In genomic region chr19:6336920-6337319, GRCm38 (mm10) we compare ENCODE assay signal across 9 mouse cellular contexts. TPM values are rescaled to one million over a fixed set of nuclear protein-coding genes. Genes with fewer than 3 reads are reported as not detected.
DNase-seq lines count a peak whose midpoint lies in the region; ATAC-seq and TF ChIP-seq lines count a peak whose summit lies in the region.
"Had no signal": no experiment of that assay in that cellular context is flagged by ENCODE, and none has a peak within 500 bp of the region (broad histone marks: within the 10 kb centered on the region; RNA-seq: fewer than 3 reads in every experiment).

No protein-coding gene starts in this region.

- ATAC-seq in heart, embryonic 13.5 days (ENCODE audit: extremely low read depth, insufficient number of reproducible peaks, low FRiP score, low TSS enrichment): no peak
- ATAC-seq in G1E (ENCODE audit: extremely low read depth, insufficient number of reproducible peaks, low FRiP score, poor library complexity, severe bottlenecking): no peak
- ATAC-seq in liver, postnatal 0 days: no peak

- no peak overlapping the region for H3K27ac ChIP-seq in heart, embryonic 13.5 days (replicated peaks)
- 0 out of 2 replicates have a peak overlapping the region, but pooled peaks have one; percentile 42 for H3K27ac ChIP-seq in hindbrain, embryonic 10.5 days
- H3K27ac ChIP-seq in liver, postnatal 0 days (ENCODE audit: low read depth): no peak overlapping the region

- no peak for DNase-seq in heart, postnatal 36 days
- no peak for DNase-seq in G1E (ENCODE audit: low spot score)
- no peak for DNase-seq in hindbrain, embryonic 10.5 days (ENCODE audit: low spot score)
- DNase-seq in liver, postnatal 0 days: no peak
- no peak for DNase-seq in left cerebral cortex, postnatal 4 days
- DNase-seq in right cerebral cortex, postnatal 10 days (ENCODE audit: low spot score in 2 of 2): no peak
- no peak for DNase-seq in thymus, adult 18-20 months
- DNase-seq: layer of hippocampus, postnatal 36 days had no signal

- H3K9me3 ChIP-seq in heart, embryonic 13.5 days: no peaks in the 10 kb centered on the region
- no peaks in the 10 kb centered on the region for H3K9me3 ChIP-seq in G1E (replicated peaks)
- no peaks in the 10 kb centered on the region for H3K9me3 ChIP-seq in hindbrain, embryonic 10.5 days
- no peaks in the 10 kb centered on the region for H3K9me3 ChIP-seq in liver, postnatal 0 days (ENCODE audit: low read length)

- WGBS in heart, embryonic 13.5 days: 98% methylated on average over 10 of the region's 10 CpGs
- 93% methylated on average over 10 of the region's 10 CpGs for WGBS in hindbrain, embryonic 10.5 days
- 91% methylated on average over 10 of the region's 10 CpGs for WGBS in liver, postnatal 0 days (ENCODE audit: insufficient replicate concordance)

- peak overlapping the region; percentile 90 for H3K9ac ChIP-seq in heart, embryonic 13.5 days
- H3K9ac ChIP-seq in liver, postnatal 0 days (replicated peaks): no peak overlapping the region

- H3K36me3 ChIP-seq in heart, embryonic 13.5 days: peaks cover 39% of the 10 kb centered on the region
- H3K36me3 ChIP-seq in G1E (replicated peaks): peaks cover 49% of the 10 kb centered on the region
- peaks cover 42% of the 10 kb centered on the region for H3K36me3 ChIP-seq in hindbrain, embryonic 10.5 days
- peaks cover 29% of the 10 kb centered on the region for H3K36me3 ChIP-seq in liver, postnatal 0 days (replicated peaks; ENCODE audit: insufficient read depth, low read length)

- H3K27me3 ChIP-seq in heart, embryonic 13.5 days (replicated peaks): no peaks in the 10 kb centered on the region
- H3K27me3 ChIP-seq in G1E (ENCODE audit: insufficient read depth, low read length): no peaks in the 10 kb centered on the region
- H3K27me3 ChIP-seq in hindbrain, embryonic 10.5 days (ENCODE audit: insufficient read depth, poor library complexity, severe bottlenecking): peaks cover 5% of the 10 kb centered on the region; the same call in 1 of the 2 replicates
- H3K27me3 ChIP-seq in liver, postnatal 0 days (ENCODE audit: insufficient read depth, low read length): no peaks in the 10 kb centered on the region

- peak overlapping the region; percentile 84 for H3K4me2 ChIP-seq in heart, embryonic 13.5 days
- H3K4me2 ChIP-seq in liver, postnatal 0 days (ENCODE audit: low read depth, low read length): peak overlapping the region; percentile 99; the same call in 1 of the 2 replicates

- intact Hi-C loops in heart, postnatal 36 days (cut with DNase I): no loop called here
- intact Hi-C loops in left cerebral cortex, postnatal 4 days (cut with DNase I): no loop called here

- H3K4me3 ChIP-seq in heart, embryonic 13.5 days: peak overlapping the region; percentile 75
- H3K4me3 ChIP-seq in G1E (ENCODE audit: low read depth, low read length): peak overlapping the region; percentile 59; the same call in 1 of the 2 replicates
- H3K4me3 ChIP-seq in hindbrain, embryonic 10.5 days: peak overlapping the region; percentile 85
- no peak overlapping the region for H3K4me3 ChIP-seq in liver, postnatal 0 days (ENCODE audit: low read depth, low read length)

- no peak for TF ChIP-seq EP300 in liver, postnatal 0 days (IDR thresholded peaks at IDR 0.05; ENCODE audit: low read depth)

- H3K4me1 ChIP-seq in heart, embryonic 13.5 days: peaks cover 53% of the 10 kb centered on the region
- H3K4me1 ChIP-seq in G1E (ENCODE audit: insufficient read depth, low read depth, low read length): peaks cover 71% of the 10 kb centered on the region
- H3K4me1 ChIP-seq in hindbrain, embryonic 10.5 days (replicated peaks): peaks cover 64% of the 10 kb centered on the region
- peaks cover 48% of the 10 kb centered on the region for H3K4me1 ChIP-seq in liver, postnatal 0 days (ENCODE audit: insufficient read depth)

- TF ChIP-seq CTCF in G1E (IDR thresholded peaks at IDR 0.05; ENCODE audit: low read depth, low read length): no peak
- TF ChIP-seq CTCF in liver, postnatal 0 days (IDR thresholded peaks at IDR 0.05; ENCODE audit: low read depth): no peak

RNA-seq across cellular contexts. Expression of gene Men1, which starts 2.1 kb away (rescaled TPM):
- 46.9 and 48.1 TPM in 2 replicates for polyA plus RNA-seq in heart, embryonic 13.5 days (2015; fragmentation: Nextera tagmentation; extraction: Ambion mirVana)
- 10 to 100 TPM; 12.1 to 14.2 TPM for total RNA-seq in heart, postnatal 36 days (2021)
- total RNA-seq in G1E (2014; fragmentation: Nextera tagmentation) (51.0 and 53.9 TPM in 2 replicates), G1E (2017) (28.8 and 30.9 TPM in 2 replicates)
- 146 and 213 TPM in 2 replicates for polyA plus RNA-seq in G1E (2012)
- polyA plus RNA-seq in hindbrain, embryonic 10.5 days (2016; fragmentation: Nextera tagmentation; extraction: Ambion mirVana): 125 and 129 TPM in 2 replicates
- 10.0 and 11.1 TPM in 2 replicates for polyA plus RNA-seq in liver, postnatal 0 days (2015; fragmentation: Nextera tagmentation; extraction: Ambion mirVana)
- 10 to 100 TPM; 81.1 to 81.4 TPM for total RNA-seq in left cerebral cortex, postnatal 4 days (2021)

RNA-seq across cellular contexts. Expression of gene Map4k2, which starts 4.0 kb away (rescaled TPM):
- polyA plus RNA-seq in heart, embryonic 13.5 days (2015; fragmentation: Nextera tagmentation; extraction: Ambion mirVana): 12.5 and 13.5 TPM in 2 replicates
- 10 to 100 TPM; 36.4 to 56.7 TPM for total RNA-seq in heart, postnatal 36 days (2021)
- total RNA-seq in G1E (2014; fragmentation: Nextera tagmentation) (13.3 and 13.4 TPM in 2 replicates), G1E (2017) (13.2 and 19.4 TPM in 2 replicates)
- polyA plus RNA-seq in G1E (2012): 19.3 and 26.6 TPM in 2 replicates
- 13.1 and 14.7 TPM in 2 replicates for polyA plus RNA-seq in hindbrain, embryonic 10.5 days (2016; fragmentation: Nextera tagmentation; extraction: Ambion mirVana)
- polyA plus RNA-seq in liver, postnatal 0 days (2015; fragmentation: Nextera tagmentation; extraction: Ambion mirVana): 5.6 and 5.7 TPM in 2 replicates
- total RNA-seq in left cerebral cortex, postnatal 4 days (2021): 100 to 1,000 TPM in 1 of 2 experiments, 10 to 100 TPM in 1; 91.7 to 102 TPM

RNA-seq across cellular contexts. Expression of gene Sf1, which starts 26.6 kb away (rescaled TPM):
- polyA plus RNA-seq in heart, embryonic 13.5 days (2015; fragmentation: Nextera tagmentation; extraction: Ambion mirVana): 89.2 and 89.7 TPM in 2 replicates
- total RNA-seq in heart, postnatal 36 days (2021): 100 to 1,000 TPM in 1 of 2 experiments, 10 to 100 TPM in 1; 89.4 to 101 TPM
- 511 and 574 TPM in 2 replicates for total RNA-seq in G1E (2014; fragmentation: Nextera tagmentation)
- 96.0 and 104 TPM in 2 replicates for total RNA-seq in G1E (2017)
- 1,720 and 2,369 TPM in 2 replicates for polyA plus RNA-seq in G1E (2012)
- 198 and 221 TPM in 2 replicates for polyA plus RNA-seq in hindbrain, embryonic 10.5 days (2016; fragmentation: Nextera tagmentation; extraction: Ambion mirVana)
- 34.6 and 35.7 TPM in 2 replicates for polyA plus RNA-seq in liver, postnatal 0 days (2015; fragmentation: Nextera tagmentation; extraction: Ambion mirVana)
- total RNA-seq in left cerebral cortex, postnatal 4 days (2021): 100 to 1,000 TPM; 231 to 244 TPM

RNA-seq across cellular contexts. Expression of gene Cdc42bpg, which starts 30.7 kb away (rescaled TPM):
- 0.45 and 0.60 TPM in 2 replicates for polyA plus RNA-seq in heart, embryonic 13.5 days (2015; fragmentation: Nextera tagmentation; extraction: Ambion mirVana)
- total RNA-seq in heart, postnatal 36 days (2021): 10 to 100 TPM; 10.9 to 11.9 TPM
- total RNA-seq in G1E (2014; fragmentation: Nextera tagmentation) (5.0 and 7.6 TPM in 2 replicates), G1E (2017) (2.0 and 2.4 TPM in 2 replicates)
- 14.1 and 15.4 TPM in 2 replicates for polyA plus RNA-seq in G1E (2012)
- 0.29 and 0.37 TPM in 2 replicates for polyA plus RNA-seq in hindbrain, embryonic 10.5 days (2016; fragmentation: Nextera tagmentation; extraction: Ambion mirVana)
- polyA plus RNA-seq in liver, postnatal 0 days (2015; fragmentation: Nextera tagmentation; extraction: Ambion mirVana): 0.27 and 0.35 TPM in 2 replicates
- total RNA-seq in left cerebral cortex, postnatal 4 days (2021): 1 to 10 TPM; 5.0 to 5.7 TPM

RNA-seq across cellular contexts. Expression of gene Pygm, which starts 47.3 kb away (rescaled TPM):
- polyA plus RNA-seq in heart, embryonic 13.5 days (2015; fragmentation: Nextera tagmentation; extraction: Ambion mirVana): 203 and 219 TPM in 2 replicates
- total RNA-seq in heart, postnatal 36 days (2021): 1,000 to 10,000 TPM; 1,171 to 1,191 TPM
- total RNA-seq in G1E (2014; fragmentation: Nextera tagmentation): 7.1 TPM in 1 of 2 replicates, not detected in the other
- total RNA-seq in G1E (2017): 0.41 and 0.87 TPM in 2 replicates
- 0.13 and 0.14 TPM in 2 replicates for polyA plus RNA-seq in G1E (2012)
- 1.3 and 1.9 TPM in 2 replicates for polyA plus RNA-seq in hindbrain, embryonic 10.5 days (2016; fragmentation: Nextera tagmentation; extraction: Ambion mirVana)
- polyA plus RNA-seq in liver, postnatal 0 days (2015; fragmentation: Nextera tagmentation; extraction: Ambion mirVana): 2.5 and 8.9 TPM in 2 replicates
- total RNA-seq in left cerebral cortex, postnatal 4 days (2021): 1 to 10 TPM; 6.2 to 8.2 TPM
